Mouse (Mus musculus) liver, embryonic 15.5 days (tissue): Measurements from ENCODE around the gene Pacsin1. TPM values are rescaled to one million over a fixed set of nuclear protein-coding genes. Genes with fewer than 3 reads are reported as not detected.

Experiments used
- ATAC-seq: fragments of 200-750 bp; cut with Nextera tagmentation; 2 replicates; pipeline ENCODE4 v1.8.0; 2017; ENCODE audit warnings: moderate number of reproducible peaks, mild to moderate bottlenecking, moderate library complexity; ENCODE audit not compliant: insufficient read depth
- H3K27ac ChIP-seq: fragments of 300-500 bp; sonication (generic); replicated peaks from 2 replicates; pipeline ENCODE4 v1.5.1; 2015; ENCODE audit warnings: mild to moderate bottlenecking, inconsistent platforms
- H3K27me3 ChIP-seq: fragments of 300-500 bp; sonication (generic); 2 replicates; pipeline ENCODE4 v1.6.1; 2015; ENCODE audit warnings: mild to moderate bottlenecking, inconsistent platforms
- H3K36me3 ChIP-seq: fragments of 300-500 bp; sonication (generic); replicated peaks from 2 replicates; pipeline ENCODE4 v1.6.1; 2015; ENCODE audit warnings: moderate library complexity, mild to moderate bottlenecking, inconsistent platforms
- H3K4me1 ChIP-seq: fragments of 300-500 bp; sonication (generic); replicated peaks from 2 replicates; pipeline ENCODE4 v1.6.1; 2015; ENCODE audit warnings: inconsistent platforms
- H3K4me2 ChIP-seq: fragments of 300-500 bp; sonication (generic); 2 replicates; pipeline ENCODE4 v1.6.1; 2015; ENCODE audit warnings: moderate library complexity, mild to moderate bottlenecking, inconsistent platforms
- H3K4me3 ChIP-seq: fragments of 300-500 bp; sonication (generic); replicated peaks from 2 replicates; pipeline ENCODE4 v1.5.1; 2015; ENCODE audit warnings: mild to moderate bottlenecking, inconsistent platforms
- H3K9ac ChIP-seq: fragments of 300-500 bp; sonication (generic); 2 replicates; pipeline ENCODE4 v1.6.1; 2015; ENCODE audit warnings: moderate library complexity, mild to moderate bottlenecking, inconsistent platforms
- H3K9me3 ChIP-seq: fragments of 300-500 bp; sonication (generic); replicated peaks from 2 replicates; pipeline ENCODE4 v1.6.1; 2016; ENCODE audit warnings: inconsistent platforms
- WGBS: fragments of 180-500 bp; shearing (Covaris S2); methylation state at CpG from one replicate; pipeline ENCODE4 v1.1.7; 2015; ENCODE audit warnings: mixed read lengths; ENCODE audit not compliant: insufficient replicate concordance; 5-methylcytosine and 5-hydroxymethylcytosine counted together
- polyA plus RNA-seq: library from polyadenylated mRNA; unstranded; fragments of >200 nt; fragmentation: Nextera tagmentation; extraction: Ambion mirVana; gene quantifications from 2 replicates; pipeline ENCODE4 v1.2.1, GENCODE M21; 2015

Gene Pacsin1
- polyA plus RNA-seq, 1 experiment from 2014 or later: 0.13 TPM

- peaks cover 63% of the 10 kb centered on the region for H3K27me3 ChIP-seq
- no peaks in the 10 kb centered on the region for H3K9me3 ChIP-seq
- 1% methylated on average over 43 of the region's 53 CpGs for WGBS
- no peak overlapping the region for H3K27ac ChIP-seq
- no peak overlapping the region for H3K9ac ChIP-seq
- peak overlapping the region; percentile 55 for H3K4me2 ChIP-seq
- H3K36me3 ChIP-seq: no peaks in the 10 kb centered on the region
- H3K4me3 ChIP-seq: peak overlapping the region; percentile 23
- ATAC-seq: no peak
- H3K4me1 ChIP-seq: peaks cover 6% of the 10 kb centered on the region
Measured at GRCm38 (mm10) chr17:27684886-27685549, 29.7 kb downstream of the Pacsin1 start.

GRCm38 (mm10) chr17:27685550-27685913, 30.2 kb downstream of the Pacsin1 start:
- Histone ChIP-seq H3K36me3 (no peaks in the 10 kb centered on the region), H3K27ac (no peak overlapping the region), H3K4me3 (no peak overlapping the region), H3K4me2 (peak overlapping the region; percentile 55), H3K27me3 (peaks cover 63% of the 10 kb centered on the region), H3K9ac (no peak overlapping the region), H3K4me1 (peaks cover 6% of the 10 kb centered on the region), H3K9me3 (no peaks in the 10 kb centered on the region)
- no peak for ATAC-seq
- 3% methylated on average over 11 of the region's 11 CpGs for WGBS

GRCm38 (mm10) chr17:27686395-27686794, 31.1 kb downstream of the Pacsin1 start:
- Histone ChIP-seq H3K4me3 (no peak overlapping the region), H3K9me3 (no peaks in the 10 kb centered on the region), H3K9ac (no peak overlapping the region), H3K36me3 (no peaks in the 10 kb centered on the region), H3K27ac (no peak overlapping the region), H3K4me1 (peaks cover 6% of the 10 kb centered on the region), H3K4me2 (no peak overlapping the region), H3K27me3 (peaks cover 63% of the 10 kb centered on the region)
- 25% methylated on average over 5 of the region's 5 CpGs for WGBS
- no peak for ATAC-seq

- no peaks in the 10 kb centered on the region for H3K4me1 ChIP-seq
- no peak overlapping the region for H3K9ac ChIP-seq
- no peaks in the 10 kb centered on the region for H3K36me3 ChIP-seq
- H3K9me3 ChIP-seq: no peaks in the 10 kb centered on the region
- no peak overlapping the region for H3K27ac ChIP-seq
- ATAC-seq: no peak
- 36% methylated on average over 13 of the region's 14 CpGs for WGBS
- peaks cover 28% of the 10 kb centered on the region for H3K27me3 ChIP-seq
- no peak overlapping the region for H3K4me3 ChIP-seq
- H3K4me2 ChIP-seq: no peak overlapping the region
Measured at GRCm38 (mm10) chr17:27690993-27691693, 35.8 kb downstream of the Pacsin1 start.

- no peak overlapping the region for H3K27ac ChIP-seq
- no peak overlapping the region for H3K9ac ChIP-seq
- WGBS: 68% methylated on average over 17 of the region's 17 CpGs
- no peak for ATAC-seq
- H3K4me3 ChIP-seq: no peak overlapping the region
- no peaks in the 10 kb centered on the region for H3K36me3 ChIP-seq
- H3K4me2 ChIP-seq: no peak overlapping the region
- peaks cover 7% of the 10 kb centered on the region for H3K27me3 ChIP-seq
- H3K9me3 ChIP-seq: peaks cover 4% of the 10 kb centered on the region; the same call in 1 of the 2 replicates
- peaks cover 5% of the 10 kb centered on the region; the same call in 1 of the 2 replicates for H3K4me1 ChIP-seq
Measured at GRCm38 (mm10) chr17:27699641-27700244, 44.4 kb downstream of the Pacsin1 start.

GRCm38 (mm10) chr17:27700812-27701211, 45.5 kb downstream of the Pacsin1 start:
- Histone ChIP-seq H3K9ac (no peak overlapping the region), H3K27me3 (peaks cover 16% of the 10 kb centered on the region), H3K9me3 (peaks cover 4% of the 10 kb centered on the region; the same call in 1 of the 2 replicates), H3K4me1 (peaks cover 5% of the 10 kb centered on the region; the same call in 1 of the 2 replicates), H3K27ac (no peak overlapping the region), H3K4me3 (no peak overlapping the region), H3K36me3 (no peaks in the 10 kb centered on the region), H3K4me2 (no peak overlapping the region)
- WGBS: 49% methylated on average over 2 of the region's 2 CpGs
- no peak for ATAC-seq

GRCm38 (mm10) chr17:27701856-27702255, 46.5 kb downstream of the Pacsin1 start:
- Histone ChIP-seq H3K9me3 (peaks cover 4% of the 10 kb centered on the region; the same call in 1 of the 2 replicates), H3K27me3 (peaks cover 26% of the 10 kb centered on the region), H3K27ac (no peak overlapping the region), H3K36me3 (no peaks in the 10 kb centered on the region), H3K4me1 (peaks cover 5% of the 10 kb centered on the region; the same call in 1 of the 2 replicates), H3K4me2 (no peak overlapping the region), H3K9ac (no peak overlapping the region), H3K4me3 (no peak overlapping the region)
- WGBS: 77% methylated on average over 6 of the region's 6 CpGs
- no peak for ATAC-seq

GRCm38 (mm10) chr17:27702518-27702917, 47.2 kb downstream of the Pacsin1 start:
- ATAC-seq: peak; percentile 42; the same call in 1 of the 2 replicates
- Histone ChIP-seq H3K36me3 (no peaks in the 10 kb centered on the region), H3K9ac (no peak overlapping the region)

GRCm38 (mm10) chr17:27703961-27704621, 48.8 kb downstream of the Pacsin1 start:
- Histone ChIP-seq H3K27ac (no peak overlapping the region), H3K27me3 (peaks cover 47% of the 10 kb centered on the region), H3K36me3 (no peaks in the 10 kb centered on the region), H3K4me3 (no peak overlapping the region), H3K4me2 (no peak overlapping the region), H3K9ac (no peak overlapping the region), H3K4me1 (peaks cover 14% of the 10 kb centered on the region), H3K9me3 (peaks cover 4% of the 10 kb centered on the region; the same call in 1 of the 2 replicates)
- WGBS: 44% methylated on average over 5 of the region's 5 CpGs
- no peak for ATAC-seq

More at GRCm38 (mm10) chr17:27702518-27702917, 47.2 kb downstream of the Pacsin1 start:
- H3K27me3 ChIP-seq: peaks cover 33% of the 10 kb centered on the region
- peaks cover 4% of the 10 kb centered on the region; the same call in 1 of the 2 replicates for H3K9me3 ChIP-seq
- H3K27ac ChIP-seq: no peak overlapping the region
- H3K4me2 ChIP-seq: peak overlapping the region; percentile 64
- no peak overlapping the region; the same call in 1 of the 2 replicates for H3K4me3 ChIP-seq
- peaks cover 5% of the 10 kb centered on the region for H3K4me1 ChIP-seq
- WGBS: 1% methylated on average over 34 of the region's 34 CpGs

GRCm38 (mm10) chr17:27705661-27706060, 50.4 kb downstream of the Pacsin1 start:
- Histone ChIP-seq H3K4me1 (peaks cover 14% of the 10 kb centered on the region), H3K36me3 (no peaks in the 10 kb centered on the region), H3K4me3 (no peak overlapping the region), H3K27ac (no peak overlapping the region), H3K9me3 (no peaks in the 10 kb centered on the region), H3K9ac (no peak overlapping the region), H3K4me2 (no peak overlapping the region), H3K27me3 (peaks cover 50% of the 10 kb centered on the region)
- ATAC-seq: no peak
- WGBS: 45% methylated on average over 10 of the region's 10 CpGs
